Mouse (Mus musculus): ENCODE results near the gene Hacd1.

- no peak for TF ChIP-seq CTCF (IDR thresholded peaks at IDR 0.05; ENCODE audit: extremely low read depth, insufficient read length, insufficient replicate concordance, low read depth, low read length)
- no peak for TF ChIP-seq POLR2A (IDR thresholded peaks at IDR 0.05; ENCODE audit: low read depth, low read length)
Observed at GRCm38 (mm10) chr2:13816645-13817044, 239.3 kb downstream of the Hacd1 start.
